Mouse (Mus musculus) midbrain, embryonic 13.5 days (tissue): ENCODE data around the gene Gimap4. TPM values are rescaled to one million over a fixed set of nuclear protein-coding genes. Genes with fewer than 3 reads are reported as not detected.

Experiments
- ATAC-seq: fragments of 200-750 bp; cut with Nextera tagmentation; 2 replicates; pipeline ENCODE4 v1.8.0; 2017; ENCODE audit warnings: mild to moderate bottlenecking, moderate TSS enrichment, moderate library complexity
- H3K27ac ChIP-seq: fragments of 300-500 bp; sonication (generic); 2 replicates; pipeline ENCODE4 v1.5.1; 2015; ENCODE audit warnings: inconsistent platforms, mild to moderate bottlenecking, moderate library complexity
- H3K27me3 ChIP-seq: fragments of 300-500 bp; sonication (generic); 2 replicates; pipeline ENCODE4 v1.6.1; 2015; ENCODE audit warnings: mild to moderate bottlenecking, inconsistent platforms
- H3K36me3 ChIP-seq: fragments of 300-500 bp; sonication (generic); 2 replicates; pipeline ENCODE4 v1.6.1; 2015; ENCODE audit warnings: mild to moderate bottlenecking, inconsistent platforms
- H3K4me1 ChIP-seq: fragments of 300-500 bp; sonication (generic); replicated peaks from 2 replicates; pipeline ENCODE4 v1.6.1; 2015; ENCODE audit warnings: inconsistent platforms
- H3K4me2 ChIP-seq: fragments of 300-500 bp; sonication (generic); replicated peaks from 2 replicates; pipeline ENCODE4 v1.6.1; 2015; ENCODE audit warnings: moderate library complexity, mild to moderate bottlenecking, inconsistent platforms
- H3K4me3 ChIP-seq: fragments of 300-500 bp; sonication (generic); replicated peaks from 2 replicates; pipeline ENCODE4 v1.5.1; 2015; ENCODE audit warnings: mild to moderate bottlenecking, inconsistent platforms
- H3K9ac ChIP-seq: fragments of 300-500 bp; sonication (generic); replicated peaks from 2 replicates; pipeline ENCODE4 v1.6.1; 2015; ENCODE audit warnings: mild to moderate bottlenecking, inconsistent platforms
- H3K9me3 ChIP-seq: fragments of 300-500 bp; sonication (generic); 2 replicates; pipeline ENCODE4 v1.6.1; 2016; ENCODE audit warnings: mild to moderate bottlenecking, inconsistent platforms
- WGBS: fragments of 180-500 bp; shearing (Covaris S2); methylation state at CpG from one replicate; pipeline ENCODE4 v1.1.7; 2015; 5-methylcytosine and 5-hydroxymethylcytosine counted together
- polyA plus RNA-seq: library from polyadenylated mRNA; unstranded; fragments of >200 nt; fragmentation: Nextera tagmentation; extraction: Ambion mirVana; gene quantifications from 2 replicates; pipeline ENCODE4 v1.2.1, GENCODE M21; 2015

Gene Gimap4
- polyA plus RNA-seq: 1.2 and 2.1 TPM in 2 replicates

DNA sequence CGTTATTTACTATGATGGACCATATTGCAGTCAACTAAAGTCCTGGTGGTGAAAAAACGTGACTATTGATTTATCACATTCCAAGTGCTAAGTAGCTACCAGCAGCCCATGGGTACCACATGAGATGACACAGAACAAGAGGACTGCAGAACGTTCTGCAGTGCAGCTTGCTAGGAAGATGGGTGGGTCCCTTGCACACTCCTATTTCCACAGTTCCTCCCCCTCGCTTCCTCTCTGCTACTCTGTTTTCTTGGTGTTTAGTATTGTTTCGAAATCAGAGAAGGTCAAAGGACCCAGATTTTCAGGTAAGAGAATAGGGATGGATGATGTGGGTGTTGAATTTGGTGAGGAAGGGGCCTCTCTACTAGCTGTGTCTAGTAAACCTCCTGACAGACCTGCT, at the start of gene Gimap4:
Gene Gimap4 (plus strand): TSS at position 231 of the 400 bp plus-strand sequence.
- H3K4me2 ChIP-seq: no peak within 1 kb of the TSS
- H3K36me3 ChIP-seq: no peaks in the 10 kb centered on the region
- WGBS: 84% methylated on average over 5 of the region's 5 CpGs
- H3K9ac ChIP-seq: no peak within 1 kb of the TSS
- no peak within 1 kb of the TSS for H3K27ac ChIP-seq
- H3K4me1 ChIP-seq: no peaks in the 10 kb centered on the region
- no peaks in the 10 kb centered on the region for H3K27me3 ChIP-seq
- no peaks in the 10 kb centered on the region for H3K9me3 ChIP-seq
- ATAC-seq: no peak
- H3K4me3 ChIP-seq: no peak within 1 kb of the TSS

DNA sequence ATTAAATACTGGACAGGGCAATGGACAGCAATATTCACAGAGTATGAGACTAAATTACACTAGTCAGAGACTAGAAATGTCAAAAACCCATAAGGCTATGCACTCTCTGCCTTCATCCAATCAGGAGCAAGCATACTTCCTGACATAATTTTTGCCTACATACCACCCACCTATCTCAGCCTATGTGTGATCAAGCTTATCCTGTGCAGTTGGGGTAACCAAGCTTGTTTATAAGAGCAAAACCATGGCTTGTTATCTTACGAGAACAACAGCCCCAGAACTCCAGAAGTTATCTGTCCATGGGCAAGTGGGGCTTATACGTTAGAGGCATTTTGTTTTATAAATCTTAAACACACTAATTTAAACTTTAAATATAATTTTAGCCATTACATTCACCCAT, 49.2 kb upstream of the Gimap4 start:
- Histone ChIP-seq H3K9me3 (no peaks in the 10 kb centered on the region), H3K4me3 (no peak overlapping the region), H3K27me3 (peaks cover 9% of the 10 kb centered on the region), H3K4me1 (no peaks in the 10 kb centered on the region), H3K36me3 (no peaks in the 10 kb centered on the region), H3K9ac (no peak overlapping the region), H3K4me2 (no peak overlapping the region), H3K27ac (no peak overlapping the region)
- no peak for ATAC-seq
- WGBS: 91% methylated on average over 2 of the region's 2 CpGs

DNA sequence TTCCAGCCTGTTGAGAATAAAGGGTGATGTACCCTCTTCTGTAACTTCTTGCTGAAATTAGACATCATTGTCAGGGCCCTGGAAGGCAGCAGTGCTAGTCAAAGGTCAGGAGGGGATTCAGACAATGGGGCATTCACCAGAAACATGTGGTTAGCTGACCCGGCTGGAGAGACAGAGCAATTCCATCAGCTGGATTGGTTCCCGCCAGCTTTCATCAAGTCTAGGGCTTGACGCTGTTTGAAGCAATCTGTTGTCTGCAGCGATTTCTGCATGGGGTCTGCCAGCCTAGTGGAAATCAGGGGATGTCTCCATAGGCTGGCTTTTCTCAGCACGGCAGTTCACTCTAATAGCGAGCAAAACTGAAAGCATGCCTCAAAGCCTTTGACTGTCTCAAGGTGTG, 47.8 kb upstream of the Gimap4 start:
- WGBS: 46% methylated on average over 6 of the region's 6 CpGs
- ATAC-seq: no peak
- no peaks in the 10 kb centered on the region for H3K9me3 ChIP-seq
- H3K9ac ChIP-seq: no peak overlapping the region
- H3K27ac ChIP-seq: no peak overlapping the region
- H3K4me2 ChIP-seq: no peak overlapping the region
- H3K4me1 ChIP-seq: no peaks in the 10 kb centered on the region
- no peak overlapping the region for H3K4me3 ChIP-seq
- no peaks in the 10 kb centered on the region for H3K36me3 ChIP-seq
- peaks cover 2% of the 10 kb centered on the region; the same call in 1 of the 2 replicates for H3K27me3 ChIP-seq

DNA sequence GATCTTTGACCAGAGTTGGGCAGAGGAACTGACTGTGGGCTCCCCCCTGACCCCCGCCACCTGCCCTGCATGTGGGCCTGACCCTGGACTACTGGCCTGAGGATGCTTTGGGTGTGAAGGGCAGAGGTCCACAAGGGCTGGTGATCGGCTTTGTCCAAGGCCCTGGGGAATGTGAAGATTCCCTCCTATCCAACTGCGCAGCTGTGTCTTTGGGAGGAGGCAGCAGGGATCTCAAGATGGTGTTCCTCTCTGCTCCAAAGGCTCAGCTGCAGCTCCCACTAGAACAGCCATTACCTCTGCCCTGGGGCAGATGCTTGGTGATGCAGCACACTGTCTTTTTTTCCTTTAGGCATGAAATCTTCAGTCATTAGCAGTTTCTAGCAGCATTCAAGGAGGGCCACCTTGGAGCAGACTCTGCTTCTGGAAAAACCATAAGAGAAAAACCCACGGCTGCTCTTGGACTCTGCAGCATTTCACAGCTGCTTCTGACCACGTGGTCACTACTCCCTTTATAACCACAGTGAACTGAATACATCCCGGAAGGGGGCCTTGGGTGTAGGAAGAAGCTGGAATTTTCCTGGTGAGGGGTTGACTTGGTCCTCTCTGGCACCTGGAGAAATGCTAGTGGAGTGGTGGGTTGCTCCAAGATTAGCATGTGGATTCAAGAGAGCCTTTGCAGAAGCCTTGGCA, 46.4 kb upstream of the Gimap4 start:
- Histone ChIP-seq H3K4me3 (no peak overlapping the region), H3K36me3 (no peaks in the 10 kb centered on the region), H3K4me1 (no peaks in the 10 kb centered on the region), H3K27ac (no peak overlapping the region), H3K9ac (no peak overlapping the region), H3K27me3 (no peaks in the 10 kb centered on the region), H3K9me3 (no peaks in the 10 kb centered on the region), H3K4me2 (no peak overlapping the region)
- ATAC-seq: no peak
- 73% methylated on average over 6 of the region's 6 CpGs for WGBS

DNA sequence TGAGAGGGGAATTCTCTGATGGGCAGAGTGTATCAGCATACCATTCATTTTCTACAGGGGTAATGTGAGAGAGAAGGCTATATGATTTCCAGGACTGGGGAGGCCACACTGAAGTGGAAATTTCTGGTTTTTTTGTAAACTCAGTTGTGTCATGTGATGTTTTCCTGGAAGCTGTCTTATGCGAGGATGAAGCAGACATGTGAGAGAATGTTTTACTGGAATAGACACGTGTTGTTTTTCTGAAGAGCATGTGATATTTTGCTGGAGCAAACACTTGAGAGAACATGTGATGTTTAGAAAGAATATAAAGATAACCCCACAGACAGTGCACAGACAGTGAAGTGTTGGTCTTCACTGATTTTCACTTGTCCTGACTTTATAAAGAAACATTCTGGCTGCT, 45.8 kb upstream of the Gimap4 start:
- H3K36me3 ChIP-seq: no peaks in the 10 kb centered on the region
- WGBS: 79% methylated on average over 2 of the region's 2 CpGs
- no peak for ATAC-seq
- H3K27me3 ChIP-seq: no peaks in the 10 kb centered on the region
- no peak overlapping the region for H3K4me3 ChIP-seq
- H3K27ac ChIP-seq: no peak overlapping the region
- H3K4me2 ChIP-seq: no peak overlapping the region
- no peak overlapping the region for H3K9ac ChIP-seq
- no peaks in the 10 kb centered on the region for H3K9me3 ChIP-seq
- H3K4me1 ChIP-seq: no peaks in the 10 kb centered on the region

DNA sequence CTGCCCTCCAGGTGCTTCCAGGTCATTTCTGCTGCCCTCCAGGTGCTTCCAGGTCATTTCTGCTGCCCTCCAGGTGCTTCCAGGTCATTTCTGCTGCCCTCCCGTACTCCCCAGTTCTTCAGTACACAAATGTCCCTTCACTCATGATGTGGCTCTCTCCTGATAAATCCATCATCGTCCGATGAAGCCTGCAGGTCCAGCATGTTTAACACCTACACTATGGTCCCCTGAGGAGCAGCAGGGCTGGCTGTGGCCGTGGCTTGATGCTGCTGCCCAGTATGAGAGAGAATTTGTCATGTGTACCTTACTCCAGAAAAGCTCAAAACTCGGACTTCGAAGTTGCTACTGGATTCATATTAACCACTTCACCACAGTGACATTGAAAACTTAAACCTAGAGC, 43.0 kb upstream of the Gimap4 start:
- Histone ChIP-seq H3K4me2 (no peak overlapping the region), H3K4me3 (no peak overlapping the region), H3K36me3 (no peaks in the 10 kb centered on the region), H3K9ac (no peak overlapping the region), H3K27ac (no peak overlapping the region), H3K27me3 (no peaks in the 10 kb centered on the region), H3K4me1 (no peaks in the 10 kb centered on the region), H3K9me3 (no peaks in the 10 kb centered on the region)
- no peak for ATAC-seq
- 78% methylated on average over 6 of the region's 6 CpGs for WGBS

DNA sequence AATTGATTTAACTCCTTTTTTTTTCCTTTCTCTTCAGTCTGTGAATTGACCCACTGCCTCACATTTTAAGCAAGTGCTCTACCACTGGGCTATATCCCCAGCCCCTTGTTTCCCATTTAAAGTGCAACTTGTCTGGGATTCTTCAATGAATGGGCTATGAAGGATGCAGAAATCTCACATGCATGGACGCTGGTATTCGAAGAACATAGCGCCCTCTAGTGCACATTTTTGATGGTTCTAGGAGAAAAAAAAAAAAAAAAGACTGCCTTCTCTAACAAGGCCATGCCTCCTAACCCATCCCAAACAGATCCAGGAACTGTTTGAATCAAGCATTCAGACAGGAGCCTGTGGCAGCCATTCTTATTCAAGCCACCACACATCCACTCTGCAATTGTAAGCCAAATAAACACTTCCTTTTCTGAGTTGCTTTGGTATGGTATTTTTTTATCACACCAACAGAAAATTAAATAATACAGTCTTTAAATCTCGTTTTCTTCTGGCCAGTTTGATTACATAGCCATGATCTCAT, 41.5 kb upstream of the Gimap4 start:
- Histone ChIP-seq H3K27me3 (no peaks in the 10 kb centered on the region), H3K36me3 (no peaks in the 10 kb centered on the region), H3K9ac (no peak overlapping the region), H3K4me2 (no peak overlapping the region), H3K27ac (no peak overlapping the region), H3K4me1 (no peaks in the 10 kb centered on the region), H3K9me3 (no peaks in the 10 kb centered on the region), H3K4me3 (no peak overlapping the region)
- 22% methylated on average over 4 of the region's 4 CpGs for WGBS
- ATAC-seq: peak; percentile 60; the same call in 1 of the 2 replicates

DNA sequence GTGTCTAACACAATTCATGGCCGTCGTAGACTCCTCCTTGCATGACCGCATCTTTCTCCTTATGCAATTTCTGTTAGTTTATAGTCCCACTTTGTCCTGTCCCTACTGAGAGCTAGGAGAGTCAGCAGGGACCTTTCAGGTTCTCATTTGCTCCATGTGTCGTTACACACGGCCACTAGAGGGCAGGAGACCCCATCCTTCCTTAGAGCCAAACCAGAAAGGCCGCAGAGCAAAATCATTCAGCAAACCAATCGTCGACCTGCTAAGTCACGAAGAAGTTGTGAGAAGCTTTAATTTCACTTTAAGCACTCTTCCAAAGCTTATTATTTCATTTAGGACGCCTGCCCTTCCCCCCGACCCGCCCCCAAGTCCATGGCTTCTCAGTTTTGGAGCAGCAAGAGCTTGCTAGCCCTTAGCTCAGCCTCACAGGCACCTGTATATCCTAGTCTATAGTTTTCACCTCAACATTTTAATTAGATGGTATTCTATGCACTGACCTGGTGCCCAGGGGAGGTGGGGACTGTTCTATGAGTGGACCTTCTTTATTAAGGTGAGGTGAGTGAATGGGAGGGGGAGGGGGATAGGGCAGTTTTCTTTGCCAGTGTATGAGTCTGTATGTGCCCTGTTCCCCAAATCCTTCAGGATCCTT, 38.6 kb upstream of the Gimap4 start:
- H3K4me1 ChIP-seq: no peaks in the 10 kb centered on the region
- H3K4me2 ChIP-seq: no peak overlapping the region
- H3K36me3 ChIP-seq: no peaks in the 10 kb centered on the region
- 13% methylated on average over 12 of the region's 12 CpGs for WGBS
- H3K27me3 ChIP-seq: no peaks in the 10 kb centered on the region
- H3K27ac ChIP-seq: no peak overlapping the region
- peak; percentile 20; the same call in 1 of the 2 replicates for ATAC-seq
- H3K9ac ChIP-seq: no peak overlapping the region
- no peaks in the 10 kb centered on the region for H3K9me3 ChIP-seq
- H3K4me3 ChIP-seq: no peak overlapping the region

DNA sequence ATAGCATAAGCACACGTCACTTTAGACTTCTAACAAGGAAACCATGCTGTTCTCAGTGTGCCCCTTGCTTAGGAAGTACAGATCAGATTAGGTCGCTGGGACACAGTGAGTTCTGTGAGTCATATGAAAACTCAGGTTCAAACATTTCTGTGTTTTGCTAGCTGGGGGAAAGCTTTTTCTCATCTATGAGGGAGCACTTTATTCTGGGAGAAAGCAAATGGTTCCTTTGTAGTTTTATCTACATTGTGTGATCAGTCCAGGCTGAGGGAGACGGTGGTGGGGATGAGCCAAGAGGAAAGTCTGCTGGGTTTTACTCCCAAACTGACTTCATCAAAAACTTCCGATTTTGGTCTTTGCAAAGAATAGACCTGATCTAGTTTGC, 38.0 kb upstream of the Gimap4 start:
- H3K4me3 ChIP-seq: no peak overlapping the region
- no peak overlapping the region for H3K27ac ChIP-seq
- H3K36me3 ChIP-seq: no peaks in the 10 kb centered on the region
- H3K4me2 ChIP-seq: no peak overlapping the region
- H3K9me3 ChIP-seq: no peaks in the 10 kb centered on the region
- no peaks in the 10 kb centered on the region for H3K27me3 ChIP-seq
- no peak for ATAC-seq
- H3K4me1 ChIP-seq: no peaks in the 10 kb centered on the region
- WGBS: 85% methylated on average over 4 of the region's 4 CpGs
- no peak overlapping the region for H3K9ac ChIP-seq

DNA sequence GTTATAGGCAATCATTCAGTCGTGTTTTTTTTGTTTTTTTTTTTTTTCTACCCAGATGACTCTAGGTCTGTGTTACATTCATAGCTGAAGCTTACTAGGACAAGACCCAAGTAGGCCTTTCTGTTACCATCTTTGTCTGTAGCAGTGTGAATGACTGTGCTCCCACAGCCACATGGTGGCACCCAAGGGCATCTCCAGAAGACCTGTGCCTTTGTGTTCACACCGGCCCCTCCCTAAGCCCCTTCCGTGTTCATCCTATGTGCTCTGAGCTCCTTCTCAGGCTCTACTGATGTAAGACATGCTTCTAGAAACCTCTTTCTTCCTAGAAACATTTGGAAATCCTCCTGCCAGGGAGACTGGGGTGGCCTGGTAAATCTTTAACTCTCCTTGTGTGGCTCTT, 37.4 kb upstream of the Gimap4 start, which contains the start of gene Gimap8:
Gene Gimap8 (plus strand): TSS at position 240 of the 400 bp plus-strand sequence.
- no peaks in the 10 kb centered on the region for H3K4me1 ChIP-seq
- H3K4me3 ChIP-seq: no peak within 1 kb of the TSS
- no peaks in the 10 kb centered on the region for H3K36me3 ChIP-seq
- no peaks in the 10 kb centered on the region for H3K9me3 ChIP-seq
- H3K27me3 ChIP-seq: no peaks in the 10 kb centered on the region
- ATAC-seq: no peak
- H3K9ac ChIP-seq: no peak within 1 kb of the TSS
- no peak within 1 kb of the TSS for H3K27ac ChIP-seq
- WGBS: 51% methylated on average over 3 of the region's 3 CpGs
- no peak within 1 kb of the TSS for H3K4me2 ChIP-seq

DNA sequence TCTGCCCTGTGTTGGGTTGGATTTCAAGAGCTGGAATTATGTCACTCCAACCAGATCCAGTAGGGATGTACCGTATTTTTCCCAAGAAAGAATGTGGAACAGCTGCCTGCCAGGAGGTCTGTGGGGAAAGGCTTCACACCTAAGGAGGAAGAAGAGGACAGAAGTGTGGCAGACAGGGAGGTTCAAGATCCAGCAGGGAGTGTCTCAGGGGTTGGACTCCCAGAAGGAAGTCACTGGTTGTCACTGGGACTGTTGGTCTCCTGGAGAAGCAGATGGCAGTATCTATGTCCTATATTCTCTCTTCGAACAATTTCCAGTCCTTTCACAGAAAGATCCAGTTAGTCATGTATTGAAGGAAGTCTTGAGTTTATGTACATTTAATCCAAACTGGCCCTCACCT, 36.7 kb upstream of the Gimap4 start:
- Histone ChIP-seq H3K27ac (no peak overlapping the region), H3K4me3 (no peak overlapping the region), H3K36me3 (no peaks in the 10 kb centered on the region), H3K9me3 (no peaks in the 10 kb centered on the region), H3K9ac (no peak overlapping the region), H3K27me3 (no peaks in the 10 kb centered on the region), H3K4me2 (no peak overlapping the region), H3K4me1 (no peaks in the 10 kb centered on the region)
- no peak for ATAC-seq
- 85% methylated on average over 2 of the region's 2 CpGs for WGBS

DNA sequence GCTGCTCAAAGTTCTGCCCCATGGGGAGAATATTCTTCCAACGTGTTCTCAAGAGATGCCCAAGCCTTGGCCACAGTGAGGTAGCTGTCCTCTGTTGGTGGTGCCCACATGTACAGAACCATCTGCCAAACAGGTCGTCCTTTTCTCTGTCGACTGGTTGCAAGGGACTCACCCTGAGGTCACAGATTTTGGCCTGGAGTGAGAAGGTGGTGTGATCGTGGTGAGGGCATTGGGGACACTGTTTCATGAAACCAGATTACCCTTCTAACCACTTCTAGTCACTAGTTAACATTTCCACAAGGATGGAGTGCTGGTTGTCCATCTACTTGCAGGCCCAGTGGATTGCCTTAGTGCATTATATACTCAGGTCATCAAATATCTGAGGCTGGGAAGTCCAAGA, 35.6 kb upstream of the Gimap4 start:
- no peak for ATAC-seq
- H3K9ac ChIP-seq: no peak overlapping the region
- no peaks in the 10 kb centered on the region for H3K27me3 ChIP-seq
- no peaks in the 10 kb centered on the region for H3K4me1 ChIP-seq
- H3K36me3 ChIP-seq: no peaks in the 10 kb centered on the region
- H3K27ac ChIP-seq: no peak overlapping the region
- WGBS: 89% methylated on average over 4 of the region's 4 CpGs
- no peak overlapping the region for H3K4me3 ChIP-seq
- no peak overlapping the region for H3K4me2 ChIP-seq
- no peaks in the 10 kb centered on the region for H3K9me3 ChIP-seq
